Mouse (Mus musculus) neural tube, embryonic 11.5 days (tissue): ENCODE measurements around the gene Bmp7. TPM values are rescaled to one million over a fixed set of nuclear protein-coding genes. Genes with fewer than 3 reads are reported as not detected.
A peak's percentile ranks its signal among the peaks of the same experiment; 100 is the strongest.

Experiments
- ATAC-seq: fragments of 200-750 bp; cut with Nextera tagmentation; 2 replicates; pipeline ENCODE4 v1.8.0; 2017; ENCODE audit warnings: moderate number of reproducible peaks, mild to moderate bottlenecking, moderate TSS enrichment, moderate library complexity; ENCODE audit not compliant: insufficient read depth, low FRiP score, low TSS enrichment
- DNase-seq: peaks from one replicate; pipeline ENCODE4 v3.0.0-alpha.2; 2015; ENCODE audit warnings: low spot score
- H3K27ac ChIP-seq: fragments of 300-500 bp; sonication (generic); 2 replicates; pipeline ENCODE4 v1.5.1; 2014; ENCODE audit warnings: low read depth, mild to moderate bottlenecking, low read length
- H3K27me3 ChIP-seq: fragments of 300-500 bp; sonication (generic); 2 replicates; pipeline ENCODE4 v1.6.1; 2014; ENCODE audit warnings: mild to moderate bottlenecking, low read length, mixed read lengths; ENCODE audit not compliant: control insufficient read depth, insufficient read depth
- H3K36me3 ChIP-seq: fragments of 300-500 bp; sonication (generic); 2 replicates; pipeline ENCODE4 v1.6.1; 2014; ENCODE audit warnings: mild to moderate bottlenecking, low read length, moderate library complexity, mixed read lengths; ENCODE audit not compliant: control insufficient read depth, insufficient read depth
- H3K4me1 ChIP-seq: fragments of 300-500 bp; sonication (generic); 2 replicates; pipeline ENCODE4 v1.6.1; 2014; ENCODE audit warnings: low read length, mixed read lengths; ENCODE audit not compliant: control insufficient read depth, insufficient read depth
- H3K4me2 ChIP-seq: fragments of 300-500 bp; sonication (generic); 2 replicates; pipeline ENCODE4 v1.6.1; 2014; ENCODE audit warnings: low read depth, mild to moderate bottlenecking, moderate library complexity
- H3K4me3 ChIP-seq: fragments of 300-500 bp; sonication (generic); 2 replicates; pipeline ENCODE4 v1.5.1; 2014; ENCODE audit warnings: low read depth, low read length
- H3K9ac ChIP-seq: fragments of 300-500 bp; sonication (generic); 2 replicates; pipeline ENCODE4 v1.6.1; 2014; ENCODE audit warnings: mild to moderate bottlenecking, low read length
- H3K9me3 ChIP-seq: fragments of 300-500 bp; sonication (generic); 2 replicates; pipeline ENCODE4 v1.6.1; 2016; ENCODE audit warnings: low read length; ENCODE audit not compliant: control insufficient read depth
- WGBS: fragments of 180-500 bp; shearing (Covaris S2); extraction: QIAGEN DNeasy Blood & Tissue Kit; methylation state at CpG from one replicate; pipeline ENCODE4 v1.1.7; 2014; 5-methylcytosine and 5-hydroxymethylcytosine counted together
- polyA plus RNA-seq: library from polyadenylated mRNA; unstranded; fragments of >200 nt; fragmentation: Nextera tagmentation; extraction: Ambion mirVana; gene quantifications from 2 replicates; pipeline ENCODE4 v1.2.1, GENCODE M21; 2014

The Bmp7 gene
- polyA plus RNA-seq, 1 experiment from 2014 or later, result 17.0 TPM

DNA sequence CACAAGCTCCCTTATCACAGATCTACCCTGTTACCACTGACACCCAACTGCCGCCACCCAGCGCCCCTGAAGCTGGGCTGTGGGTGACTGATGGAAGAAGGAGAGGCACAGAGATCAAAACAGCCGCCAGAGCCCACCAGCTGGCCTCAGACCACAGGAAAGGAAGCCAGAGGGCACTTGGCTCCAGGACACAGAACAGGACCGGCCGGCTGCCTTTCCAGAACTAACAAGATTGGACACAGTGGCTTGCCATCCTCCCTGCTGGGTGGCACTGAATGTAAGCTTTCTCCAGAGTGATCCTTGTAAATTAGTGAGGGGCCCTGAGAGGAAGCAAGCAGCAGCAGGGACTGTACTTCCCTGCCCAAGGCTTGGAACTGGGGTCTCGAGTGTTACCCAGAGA lies 30.7 kb downstream of the Bmp7 start:
- no peak for DNase-seq
- Histone ChIP-seq H3K9ac (no peak overlapping the region; the same call in 1 of the 2 replicates), H3K27ac (no peak overlapping the region), H3K4me2 (no peak overlapping the region), H3K4me3 (no peak overlapping the region), H3K9me3 (no peaks in the 10 kb centered on the region; the same call in 1 of the 2 replicates), H3K36me3 (no peaks in the 10 kb centered on the region), H3K27me3 (no peaks in the 10 kb centered on the region), H3K4me1 (peaks cover 5% of the 10 kb centered on the region; the same call in 1 of the 2 replicates)
- 48% methylated on average over 6 of the region's 6 CpGs for WGBS
- ATAC-seq, result no peak

DNA sequence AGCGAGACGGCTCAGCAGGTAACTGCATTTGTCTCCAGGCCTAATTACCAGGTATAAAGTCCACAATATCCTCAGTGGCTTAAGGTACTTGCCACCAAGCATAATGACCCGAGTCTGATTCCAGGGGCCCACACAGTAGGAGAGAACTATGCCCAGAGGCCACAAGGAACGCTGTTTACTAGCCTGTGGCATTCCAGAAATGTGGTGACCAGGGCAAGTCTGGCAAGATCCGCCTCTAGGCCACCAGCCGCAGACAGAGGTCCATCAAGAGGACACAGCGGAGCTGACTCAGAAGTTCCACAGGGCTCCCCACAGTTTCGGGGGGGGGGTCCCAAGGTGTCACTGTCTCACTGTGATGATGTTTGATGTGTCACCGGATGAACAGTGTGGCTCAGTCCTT lies 34.0 kb downstream of the Bmp7 start:
- 72% methylated on average over 9 of the region's 9 CpGs for WGBS
- no peaks in the 10 kb centered on the region for H3K9me3 ChIP-seq
- no peak overlapping the region for H3K4me2 ChIP-seq
- H3K9ac ChIP-seq, result no peak overlapping the region
- no peak overlapping the region for H3K27ac ChIP-seq
- H3K27me3 ChIP-seq, result no peaks in the 10 kb centered on the region
- DNase-seq, result no peak
- H3K36me3 ChIP-seq, result no peaks in the 10 kb centered on the region
- peaks cover 5% of the 10 kb centered on the region; the same call in 1 of the 2 replicates for H3K4me1 ChIP-seq
- no peak for ATAC-seq
- no peak overlapping the region for H3K4me3 ChIP-seq

DNA sequence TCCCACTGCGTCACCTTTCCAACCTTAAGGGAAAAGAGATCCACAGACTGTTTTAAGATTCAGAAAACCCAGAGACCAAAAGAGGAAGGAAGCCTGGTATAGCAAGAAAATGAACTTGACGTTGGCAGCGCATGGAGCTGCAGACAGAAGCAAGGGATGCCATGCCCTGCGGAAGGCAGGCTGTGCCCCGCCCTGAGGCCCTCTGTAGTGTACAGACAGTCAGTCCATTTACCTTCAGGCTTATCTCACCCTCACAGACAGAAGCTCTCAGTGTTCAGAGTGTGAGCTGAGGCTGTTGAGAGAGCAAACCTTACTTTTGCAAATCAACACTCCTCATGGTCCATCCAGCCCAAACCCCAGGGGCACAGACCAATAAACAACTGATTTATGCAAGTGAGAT lies 35.1 kb downstream of the Bmp7 start:
- ATAC-seq (no peak), DNase-seq (no peak)
- H3K4me1 ChIP-seq, result peaks cover 5% of the 10 kb centered on the region; the same call in 1 of the 2 replicates
- H3K9me3 ChIP-seq, result no peaks in the 10 kb centered on the region
- H3K27me3 ChIP-seq, result no peaks in the 10 kb centered on the region
- no peak overlapping the region for H3K4me3 ChIP-seq
- H3K27ac ChIP-seq, result no peak overlapping the region
- H3K36me3 ChIP-seq, result no peaks in the 10 kb centered on the region
- no peak overlapping the region for H3K4me2 ChIP-seq
- WGBS, result 94% methylated on average over 5 of the region's 5 CpGs
- no peak overlapping the region for H3K9ac ChIP-seq

DNA sequence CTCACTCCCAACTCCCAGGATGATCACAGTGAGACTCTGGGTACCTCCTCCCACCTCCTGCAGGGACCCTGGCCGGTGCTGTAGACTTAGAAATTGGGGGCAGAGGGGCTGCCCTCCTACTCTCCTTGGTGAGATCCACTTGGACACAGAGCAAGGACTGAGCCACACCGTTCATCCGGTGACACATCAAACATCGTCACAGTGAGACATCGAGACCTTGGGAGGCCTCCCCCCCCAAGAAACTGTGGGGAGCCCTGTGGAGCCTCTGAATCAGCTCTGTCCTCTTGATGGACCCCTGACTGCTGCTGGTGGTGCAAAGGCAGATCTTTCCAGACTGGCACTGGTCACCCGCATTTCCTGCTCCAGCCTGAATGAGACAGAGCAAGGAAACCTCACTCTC lies 35.5 kb downstream of the Bmp7 start:
- peaks cover 3% of the 10 kb centered on the region; the same call in 1 of the 2 replicates for H3K4me1 ChIP-seq
- no peak overlapping the region for H3K4me3 ChIP-seq
- H3K9ac ChIP-seq, result no peak overlapping the region
- H3K4me2 ChIP-seq, result no peak overlapping the region
- ATAC-seq, result no peak
- no peaks in the 10 kb centered on the region for H3K9me3 ChIP-seq
- no peak overlapping the region for H3K27ac ChIP-seq
- 81% methylated on average over 6 of the region's 6 CpGs for WGBS
- DNase-seq, result no peak
- no peaks in the 10 kb centered on the region for H3K27me3 ChIP-seq
- no peaks in the 10 kb centered on the region for H3K36me3 ChIP-seq

DNA sequence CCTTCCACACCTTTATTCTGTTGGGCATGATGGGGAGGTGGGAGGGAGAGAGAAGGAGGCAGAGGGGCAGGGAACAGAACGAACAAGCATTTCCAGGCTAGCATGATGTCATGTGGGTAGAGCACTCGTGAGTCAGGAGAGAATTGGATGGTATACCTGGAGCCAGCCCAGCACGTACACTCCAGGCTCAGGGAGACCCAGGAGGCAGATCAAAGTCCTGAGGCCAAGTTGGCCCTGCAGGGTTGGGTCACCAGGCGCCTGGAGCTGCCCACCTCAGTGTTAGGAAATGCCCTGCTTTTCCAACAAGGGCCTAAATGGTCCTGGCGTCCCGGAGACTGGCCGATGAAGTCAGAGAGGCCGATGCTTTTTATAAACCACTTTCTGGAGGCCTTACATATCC lies 36.6 kb downstream of the Bmp7 start:
- WGBS, result 90% methylated on average over 8 of the region's 8 CpGs
- H3K9ac ChIP-seq, result no peak overlapping the region
- no peaks in the 10 kb centered on the region for H3K36me3 ChIP-seq
- ATAC-seq (no peak), DNase-seq (no peak)
- H3K4me2 ChIP-seq, result no peak overlapping the region
- H3K4me3 ChIP-seq, result no peak overlapping the region
- H3K9me3 ChIP-seq, result no peaks in the 10 kb centered on the region
- H3K4me1 ChIP-seq, result no peaks in the 10 kb centered on the region
- no peaks in the 10 kb centered on the region for H3K27me3 ChIP-seq
- H3K27ac ChIP-seq, result no peak overlapping the region

DNA sequence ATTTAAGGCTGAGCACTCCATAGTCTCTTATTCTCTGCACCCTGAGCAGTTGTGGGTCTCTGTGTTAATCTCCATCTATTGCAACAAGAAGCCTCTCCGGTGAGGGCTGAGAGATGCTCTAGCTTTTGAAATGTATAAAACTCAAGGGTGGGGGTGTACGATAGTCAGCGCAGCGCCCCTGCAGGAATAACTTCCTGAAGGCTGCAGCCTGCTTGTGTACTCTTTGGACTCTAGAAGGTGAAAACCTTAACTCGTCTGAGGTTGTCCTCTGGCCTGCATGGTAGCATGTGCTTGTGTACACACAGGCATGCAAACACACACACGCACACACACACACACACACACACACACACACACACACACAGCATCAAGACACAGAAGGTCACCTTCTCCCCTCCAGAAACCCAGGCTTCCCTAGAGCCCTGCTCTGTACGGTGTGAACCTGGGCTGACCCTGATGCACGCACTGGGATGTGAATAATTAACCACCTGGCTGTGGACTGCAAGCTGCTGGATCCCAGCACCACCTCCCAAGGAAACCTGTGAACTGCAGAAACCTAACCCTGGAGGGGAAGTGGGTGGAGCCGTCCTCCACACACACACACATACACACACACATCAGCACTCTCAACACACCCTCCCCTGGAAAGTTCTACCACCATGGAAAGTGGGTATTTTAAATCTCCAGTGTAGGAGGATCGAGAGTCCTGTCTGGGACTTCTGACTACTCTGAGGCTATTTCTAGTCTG lies 39.0 kb downstream of the Bmp7 start:
- no peak for ATAC-seq
- WGBS, result 68% methylated on average over 10 of the region's 10 CpGs

DNA sequence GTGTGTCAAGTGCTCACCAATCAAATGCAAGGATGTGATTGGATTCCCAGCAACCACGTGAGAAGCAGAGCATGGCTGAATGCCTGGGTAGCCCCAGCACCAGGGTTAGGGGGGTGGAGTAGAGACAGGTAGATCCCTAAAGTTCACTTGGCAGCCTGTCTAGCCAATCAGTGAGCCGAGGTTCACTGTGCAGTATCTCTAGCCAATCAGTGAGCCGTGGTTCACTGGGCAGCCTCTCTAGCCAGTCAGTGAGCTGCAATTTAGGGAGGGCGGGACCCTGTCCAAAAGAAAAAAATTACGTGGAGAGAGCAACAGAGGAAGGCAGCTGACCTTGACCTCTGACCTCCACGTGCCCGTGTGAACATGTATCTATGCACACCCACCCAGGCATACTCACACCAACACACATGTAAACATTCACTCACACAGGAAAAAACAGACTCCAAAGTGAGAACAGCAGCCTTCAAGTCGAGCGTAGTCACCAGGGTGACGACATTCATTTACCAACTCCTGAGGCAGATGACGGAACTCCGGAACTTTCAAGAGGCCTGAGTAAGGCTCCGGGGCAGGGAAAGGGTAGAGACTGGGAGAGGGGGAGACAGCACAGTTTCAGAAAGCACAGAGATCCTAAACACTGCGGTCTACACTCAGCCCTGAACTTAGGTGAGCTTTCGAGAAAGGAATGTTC lies 50.2 kb downstream of the Bmp7 start:
- no peak overlapping the region for H3K9ac ChIP-seq
- 81% methylated on average over 15 of the region's 15 CpGs for WGBS
- no peaks in the 10 kb centered on the region for H3K27me3 ChIP-seq

More for the DNA sequence above, 39.0 kb downstream of the Bmp7 start:
- Histone ChIP-seq H3K27me3 (no peaks in the 10 kb centered on the region), H3K4me3 (no peak overlapping the region), H3K4me2 (no peak overlapping the region), H3K27ac (no peak overlapping the region), H3K36me3 (no peaks in the 10 kb centered on the region), H3K9me3 (no peaks in the 10 kb centered on the region), H3K4me1 (no peaks in the 10 kb centered on the region), H3K9ac (no peak overlapping the region)
- DNase-seq, result no peak

DNA sequence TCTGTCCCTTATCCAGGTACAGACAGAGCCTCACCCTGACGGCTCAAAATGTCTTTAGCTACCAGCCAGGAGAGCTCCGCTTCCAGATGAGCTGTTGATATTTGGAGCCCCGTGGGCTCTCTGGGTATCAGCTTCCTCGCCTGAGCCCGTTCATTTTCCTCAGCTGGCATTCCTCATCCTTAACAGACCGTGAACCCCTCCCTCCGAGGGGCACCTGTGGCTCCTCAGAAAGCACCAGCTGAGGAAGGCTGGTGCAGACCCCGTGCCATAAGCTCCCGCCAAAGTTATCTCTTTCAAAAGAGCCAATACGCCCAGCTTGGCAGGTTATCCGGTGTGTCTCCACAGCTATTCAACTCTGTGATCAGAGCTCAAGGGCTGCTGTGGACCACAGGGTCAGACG lies 50.9 kb downstream of the Bmp7 start:
- Histone ChIP-seq H3K9ac (no peak overlapping the region), H3K4me1 (no peaks in the 10 kb centered on the region), H3K4me3 (no peak overlapping the region), H3K36me3 (no peaks in the 10 kb centered on the region), H3K27ac (no peak overlapping the region), H3K9me3 (no peaks in the 10 kb centered on the region), H3K4me2 (no peak overlapping the region), H3K27me3 (no peaks in the 10 kb centered on the region)
- ATAC-seq (no peak), DNase-seq (no peak)
- 74% methylated on average over 12 of the region's 12 CpGs for WGBS

More for the DNA sequence above, 50.2 kb downstream of the Bmp7 start:
- Histone ChIP-seq H3K9me3 (no peaks in the 10 kb centered on the region), H3K4me2 (no peak overlapping the region), H3K4me3 (no peak overlapping the region), H3K4me1 (no peaks in the 10 kb centered on the region), H3K27ac (no peak overlapping the region), H3K36me3 (no peaks in the 10 kb centered on the region)
- DNase-seq, result no peak
- ATAC-seq, result no peak

DNA sequence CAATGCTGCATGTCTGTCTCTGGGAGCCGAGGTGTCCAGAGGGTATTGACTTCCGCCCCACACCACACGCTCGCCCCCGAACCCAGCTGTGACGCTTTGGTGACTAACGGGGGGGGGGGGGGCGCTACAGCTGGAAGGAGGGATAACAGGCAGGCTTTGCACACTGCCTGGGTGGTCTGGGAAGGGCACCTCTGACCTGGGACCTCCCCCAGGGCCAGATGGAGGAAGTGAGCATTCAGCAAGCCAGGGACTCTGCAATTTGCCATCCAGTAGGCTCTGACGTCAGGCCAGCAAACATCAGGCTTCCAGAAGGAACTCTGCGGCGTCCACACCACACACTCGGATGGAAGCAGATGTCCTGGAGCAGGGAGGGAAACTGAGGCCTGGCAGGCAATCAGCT lies 52.0 kb downstream of the Bmp7 start:
- no peak overlapping the region for H3K4me2 ChIP-seq
- no peak overlapping the region for H3K4me3 ChIP-seq
- no peak overlapping the region for H3K9ac ChIP-seq
- WGBS, result 60% methylated on average over 11 of the region's 12 CpGs
- H3K36me3 ChIP-seq, result no peaks in the 10 kb centered on the region
- no peaks in the 10 kb centered on the region for H3K9me3 ChIP-seq
- no peaks in the 10 kb centered on the region for H3K4me1 ChIP-seq
- no peaks in the 10 kb centered on the region for H3K27me3 ChIP-seq
- no peak for ATAC-seq
- no peak overlapping the region for H3K27ac ChIP-seq
- peak; percentile 31 for DNase-seq
